Mouse (Mus musculus) WW6 (cell line): ENCODE data around the gene Frmpd4.

ENCODE experiments used
- DNase-seq: peaks from one replicate; pipeline ENCODE4 v3.0.0-alpha.2; 2013; ENCODE audit warnings: low read depth, low spot score

The Frmpd4 gene

GRCm38 (mm10) chrX:168124043-168124442, 453.0 kb downstream of the Frmpd4 start:
- no peak for DNase-seq

GRCm38 (mm10) chrX:168123589-168123965, 453.5 kb downstream of the Frmpd4 start:
- no peak for DNase-seq

- DNase-seq: no peak
Observed at GRCm38 (mm10) chrX:168122806-168123588, 454.0 kb downstream of the Frmpd4 start.

GRCm38 (mm10) chrX:168041589-168041988, 535.4 kb downstream of the Frmpd4 start:
- no peak for DNase-seq

DNA sequence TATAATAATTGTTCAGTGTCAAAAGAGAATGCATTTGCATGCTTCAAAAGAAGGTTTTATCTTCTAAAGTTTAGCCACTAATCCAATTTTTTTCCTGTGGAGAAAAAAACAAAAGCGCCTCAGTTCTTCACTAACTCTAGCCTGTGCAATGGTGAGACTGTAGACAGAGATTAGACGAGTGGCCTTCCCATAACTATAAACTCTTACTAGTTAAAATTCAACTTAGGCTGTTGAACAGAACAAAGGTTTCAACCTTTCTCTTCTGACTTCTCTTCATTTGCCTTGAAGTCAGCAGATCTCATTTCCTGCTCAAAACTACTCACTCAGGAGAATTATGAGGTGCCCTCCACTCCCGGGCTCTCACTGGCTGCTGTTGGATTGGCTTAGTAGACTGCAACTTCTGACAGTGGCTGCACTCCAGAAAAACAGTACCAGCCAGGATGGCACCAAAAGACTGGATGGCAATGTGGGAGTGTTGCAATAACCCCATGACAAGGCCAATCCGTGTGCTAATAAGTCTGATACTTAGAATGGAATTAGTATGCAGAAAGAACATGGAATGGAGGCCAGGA, 556.4 kb downstream of the Frmpd4 start:
- DNase-seq: no peak

DNA sequence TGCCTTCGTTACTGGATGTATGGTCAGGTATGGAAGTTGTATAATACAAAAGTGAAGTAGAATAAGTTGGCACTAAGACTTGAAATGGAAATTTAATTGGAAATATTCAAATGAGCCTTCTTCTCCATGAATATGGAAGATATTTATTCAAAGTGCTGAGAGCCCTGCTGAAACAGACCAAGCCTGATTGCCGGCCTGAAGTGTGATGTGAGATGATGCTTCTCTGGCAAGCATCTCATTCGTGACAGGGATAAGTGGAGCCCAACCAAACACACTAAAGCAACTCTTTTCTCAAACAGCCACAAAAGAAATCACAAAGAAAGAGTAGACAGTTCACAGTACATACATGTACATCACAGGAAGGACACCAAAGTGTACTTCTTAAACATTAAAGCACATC, 559.2 kb downstream of the Frmpd4 start:
- DNase-seq: no peak

DNA sequence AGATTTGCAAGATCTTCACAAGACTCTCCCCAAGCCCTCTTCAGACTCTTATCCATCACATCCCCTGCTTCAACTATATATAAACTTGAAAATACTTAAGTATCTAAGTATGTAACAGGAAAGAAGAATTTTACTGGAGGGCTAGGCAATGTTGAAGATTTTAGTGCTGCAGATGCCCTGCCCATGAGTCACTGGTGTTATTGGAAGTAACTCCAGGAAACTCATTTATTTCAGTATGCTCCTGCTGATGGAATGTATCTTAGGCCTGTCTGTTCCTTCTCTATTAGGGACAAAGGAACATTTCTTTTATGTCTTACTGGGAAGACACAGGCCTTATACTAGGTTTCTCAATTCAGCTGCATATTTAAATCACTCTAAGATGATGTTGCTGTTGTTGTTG, 592.2 kb downstream of the Frmpd4 start:
- DNase-seq: no peak

DNA sequence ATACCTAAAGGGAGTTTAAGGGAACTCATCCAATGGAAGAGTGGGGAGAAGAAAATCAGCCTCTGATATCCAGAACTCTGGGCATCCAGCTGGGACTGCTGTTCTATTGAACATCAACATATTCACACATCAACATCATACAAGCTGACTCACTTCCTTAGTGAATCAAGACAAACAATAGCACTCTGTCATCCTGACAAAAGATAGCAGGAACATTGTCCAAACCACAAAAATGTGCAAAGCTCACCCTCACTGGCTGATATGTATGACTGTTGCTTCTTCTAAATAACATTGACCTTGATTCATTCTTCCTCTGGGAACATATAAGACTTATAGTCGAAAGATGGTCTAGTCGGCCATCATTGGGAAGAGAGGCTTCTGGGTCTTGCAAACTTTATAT, 625.8 kb downstream of the Frmpd4 start:
- no peak for DNase-seq

- no peak for DNase-seq
Observed at GRCm38 (mm10) chrX:167909483-167909882, 667.5 kb downstream of the Frmpd4 start.

DNA sequence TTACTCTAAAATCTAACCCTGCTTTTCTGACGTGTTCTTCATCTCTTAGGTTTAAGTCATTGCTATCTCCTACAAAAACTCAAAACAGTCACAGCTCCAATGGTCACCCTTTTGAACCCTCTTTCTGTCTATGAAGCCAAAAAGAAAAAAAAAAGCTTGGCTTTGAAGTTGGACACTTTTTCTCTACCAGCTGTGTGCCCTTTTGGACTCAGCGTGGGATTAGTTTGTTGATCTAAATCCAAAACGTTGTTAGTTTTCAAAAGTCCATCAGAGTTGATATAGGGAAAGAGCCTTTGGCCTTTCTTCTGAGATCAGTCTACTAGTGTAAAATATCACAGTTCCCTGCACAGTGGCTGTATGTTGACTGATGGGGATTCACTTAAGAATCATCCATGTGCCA, 676.0 kb downstream of the Frmpd4 start:
- DNase-seq: no peak

DNA sequence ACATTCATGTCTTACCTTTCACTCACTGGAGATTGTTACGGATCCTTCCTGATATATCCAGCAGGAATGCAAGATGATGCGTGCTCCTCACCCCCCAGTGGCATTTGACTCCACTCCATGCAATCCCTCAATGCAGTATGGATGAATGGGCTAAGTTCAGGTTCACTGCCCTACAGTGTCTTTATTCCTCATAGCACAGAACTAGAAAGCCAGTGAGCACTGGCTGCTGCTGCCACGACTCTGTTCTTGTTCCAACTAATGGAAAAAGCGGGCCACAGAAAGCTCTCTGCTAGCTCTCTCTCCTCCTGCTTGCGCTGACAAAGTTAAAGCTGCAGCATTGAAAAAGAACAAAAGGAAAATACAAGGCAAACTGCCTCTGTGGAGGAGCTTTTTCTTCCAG, 722.2 kb downstream of the Frmpd4 start:
- DNase-seq: no peak

DNA sequence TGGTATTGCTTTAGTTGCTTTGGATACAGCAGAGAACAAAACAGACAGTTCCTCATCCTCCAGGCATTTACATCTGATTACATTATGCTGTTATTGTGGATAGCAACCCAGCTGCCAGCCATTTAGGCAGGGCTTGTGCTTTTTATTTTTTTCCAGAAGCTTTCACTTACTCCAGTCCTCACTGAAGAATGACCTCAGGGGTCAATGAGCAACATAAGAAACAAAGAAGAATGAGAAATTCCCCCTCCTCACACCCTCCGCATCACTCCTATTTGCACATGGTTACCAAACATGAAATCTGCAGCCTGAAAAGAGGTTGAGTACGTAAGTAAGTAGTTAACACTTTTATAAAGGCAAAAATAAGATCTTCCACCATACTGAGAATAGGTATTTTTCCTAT, 744.5 kb downstream of the Frmpd4 start:
- no peak for DNase-seq

DNA sequence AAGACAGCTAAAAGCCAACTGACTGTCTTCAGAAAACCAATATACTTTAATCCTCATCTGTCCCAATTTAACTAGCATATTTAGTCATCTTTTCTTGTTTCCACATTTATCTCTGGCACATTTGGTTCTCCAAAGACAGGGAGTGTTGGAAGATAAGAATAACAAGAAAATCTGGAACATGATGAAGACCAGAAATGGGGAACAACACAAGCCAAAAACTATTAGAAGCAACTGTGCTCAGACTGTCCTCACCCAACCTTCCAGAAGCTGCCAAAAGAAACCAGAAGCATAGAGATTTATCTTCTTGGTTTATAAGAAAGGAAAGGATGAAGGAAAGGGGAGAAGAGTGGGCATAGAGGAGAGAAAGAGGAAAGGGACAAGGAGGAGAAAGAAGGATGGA, 748.6 kb downstream of the Frmpd4 start:
- no peak for DNase-seq

GRCm38 (mm10) chrX:167817363-167817762, 759.7 kb downstream of the Frmpd4 start:
- DNase-seq: no peak

- no peak for DNase-seq
Observed at GRCm38 (mm10) chrX:167810120-167810519, 766.9 kb downstream of the Frmpd4 start.

DNA sequence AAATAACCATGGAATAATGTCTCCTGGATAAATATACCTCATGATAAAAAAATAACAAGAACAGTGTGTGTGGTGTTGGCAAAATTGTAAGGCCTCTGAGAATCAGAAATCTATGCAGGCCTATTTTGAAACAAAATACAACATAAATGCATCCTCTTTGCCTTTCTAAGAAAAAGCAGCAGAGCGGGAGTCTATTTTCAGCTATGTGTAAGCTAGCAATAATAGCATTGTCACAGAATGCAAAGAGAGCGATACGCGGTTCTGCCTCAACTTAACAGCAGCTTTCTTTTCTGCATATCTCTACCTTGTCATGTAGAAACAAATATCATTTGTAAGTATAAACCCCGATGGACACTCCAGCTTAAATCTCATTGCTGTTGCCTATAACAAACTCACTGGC, 768.5 kb downstream of the Frmpd4 start:
- DNase-seq: no peak

DNA sequence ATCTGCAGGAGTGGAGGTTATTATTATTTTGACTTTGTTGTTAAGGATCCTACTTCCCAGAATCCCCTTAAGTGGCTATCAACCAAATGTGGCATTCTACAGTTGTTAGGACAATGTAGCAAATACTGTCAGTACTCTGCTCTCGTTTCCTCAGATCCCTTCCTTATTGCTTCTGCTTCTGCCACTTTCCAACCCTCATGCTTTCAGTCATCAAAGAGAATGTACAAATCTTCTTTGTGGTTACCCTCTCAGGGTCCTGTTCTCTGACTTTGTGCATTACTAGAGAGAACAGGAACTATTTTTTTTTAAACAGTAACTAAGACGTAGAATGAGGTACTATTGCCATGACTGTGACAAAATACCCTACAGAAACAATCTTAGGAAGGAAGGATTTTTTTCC, 788.3 kb downstream of the Frmpd4 start:
- no peak for DNase-seq

DNA sequence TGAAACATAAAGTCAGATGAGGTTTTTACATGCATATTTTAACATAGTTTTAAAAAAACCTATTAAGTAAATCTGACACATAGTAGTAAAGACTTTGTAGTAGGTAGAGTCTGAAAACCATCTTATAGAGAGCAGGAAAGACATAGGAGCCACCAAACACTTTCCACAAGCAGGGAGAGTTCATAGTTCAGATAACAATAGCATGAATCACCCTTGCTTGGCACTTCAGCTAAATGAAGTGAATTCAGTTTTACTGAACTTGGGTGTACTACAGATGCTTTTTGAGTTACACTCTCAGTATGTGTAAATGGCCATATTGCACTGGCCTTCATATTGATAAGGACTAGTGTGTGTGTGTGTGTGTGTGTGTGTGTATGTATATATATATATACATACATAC, 793.5 kb downstream of the Frmpd4 start:
- no peak for DNase-seq

GRCm38 (mm10) chrX:167719564-167719981, 857.5 kb downstream of the Frmpd4 start:
- DNase-seq: no peak

DNA sequence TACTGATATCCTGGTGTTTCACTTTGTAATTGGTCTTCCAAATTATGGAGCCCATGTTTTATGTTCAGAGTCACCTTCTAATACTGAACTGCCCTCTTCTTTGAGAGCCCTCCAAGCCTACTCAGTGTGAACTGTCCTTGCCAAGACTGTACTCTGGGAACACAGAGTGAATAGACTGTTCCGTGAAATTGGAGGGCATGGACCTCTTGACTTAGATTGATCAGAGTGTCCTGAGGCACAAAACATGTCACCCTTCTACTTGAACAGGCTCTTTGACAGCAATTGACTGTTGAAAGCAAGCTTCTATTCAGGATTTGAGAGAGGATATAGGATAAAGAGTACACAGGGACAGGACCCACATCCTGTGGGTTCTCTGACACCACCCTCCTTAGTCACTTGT, 857.9 kb downstream of the Frmpd4 start:
- no peak for DNase-seq

GRCm38 (mm10) chrX:167654806-167655495, 922.1 kb downstream of the Frmpd4 start:
- DNase-seq: no peak

- DNase-seq: no peak
Observed at GRCm38 (mm10) chrX:167654249-167654648, 922.8 kb downstream of the Frmpd4 start.

DNA sequence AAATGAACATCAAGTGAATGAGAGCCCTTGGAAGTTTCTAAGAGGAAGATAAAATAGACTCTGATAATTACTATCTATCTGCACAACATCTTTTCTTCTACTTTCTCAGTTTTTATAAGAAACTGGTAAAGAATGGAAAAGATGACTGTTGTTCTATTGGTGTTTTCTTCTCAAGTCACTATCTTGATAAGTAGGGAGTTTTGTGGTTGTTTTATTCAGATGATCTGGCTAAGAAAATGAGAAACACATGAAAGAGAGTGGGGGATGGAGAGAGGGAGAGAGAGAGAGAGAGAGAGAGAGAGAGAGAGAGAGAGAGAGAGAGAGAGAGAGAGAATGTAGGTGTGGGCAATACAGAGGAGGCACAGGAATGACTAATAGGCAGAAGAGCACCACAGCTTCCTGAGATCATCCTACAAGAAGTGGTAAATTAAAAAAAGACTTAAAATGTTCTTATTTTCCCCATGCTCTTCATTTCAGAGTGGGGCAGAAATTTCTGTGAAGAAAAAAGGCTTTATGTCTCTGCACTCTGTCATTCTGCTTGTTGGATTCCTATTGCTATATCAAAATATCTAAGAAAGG, 979.3 kb downstream of the Frmpd4 start:
- DNase-seq: no peak
